Mouse (Mus musculus) urinary bladder, adult 18-20 months (tissue): ENCODE results near the gene Arrb1.

Experiments
- DNase-seq, 2 experiments: peaks; one replicate each; pipeline ENCODE4 v3.0.0; 2022; ENCODE audit warnings: low spot score in 2 of 2, mixed read lengths in 2 of 2

Gene Arrb1

GRCm38 (mm10) chr7:99579491-99580190 lies 44.4 kb downstream of the Arrb1 start:
- DNase-seq, result no peak

DNA sequence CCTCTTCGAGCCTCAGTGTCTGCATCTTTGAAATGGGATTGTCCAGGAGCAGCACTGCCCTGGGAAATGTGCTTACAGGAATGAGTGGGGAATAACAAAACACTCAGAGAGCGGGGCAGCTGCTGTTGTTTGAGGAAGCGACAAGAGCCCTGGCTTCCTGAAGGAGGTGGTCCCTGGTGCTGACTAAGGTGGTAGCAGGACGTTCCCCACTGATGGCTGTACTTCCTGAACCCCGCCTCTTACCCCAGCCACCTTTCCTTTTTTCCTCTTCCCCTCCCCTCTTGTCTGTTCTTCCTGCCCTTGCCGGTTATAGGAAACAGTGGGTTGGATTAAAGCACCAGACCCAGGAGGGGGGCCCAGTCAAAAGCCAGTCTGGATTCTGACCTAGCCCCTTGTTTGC lies 45.0 kb downstream of the Arrb1 start:
- no peak for DNase-seq

DNA sequence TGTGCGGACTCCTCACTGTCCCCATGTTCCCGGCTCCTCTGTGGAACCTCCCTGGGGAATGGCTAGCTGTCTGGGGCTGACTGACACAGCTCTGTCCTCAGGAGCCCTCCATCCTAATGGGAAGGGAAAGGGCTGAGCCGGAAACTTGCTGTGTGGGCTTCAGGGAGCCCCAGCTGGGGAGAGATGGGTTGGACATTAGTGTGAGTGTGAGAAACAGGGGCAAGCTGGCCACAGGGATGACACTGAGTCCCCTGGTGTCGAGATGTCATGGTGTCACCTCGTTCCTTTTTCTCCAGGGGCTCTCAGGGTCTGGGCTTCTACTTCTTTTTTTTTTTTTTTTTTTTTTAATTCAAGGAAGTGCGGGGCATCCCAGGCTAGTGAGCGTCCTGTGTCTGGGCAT lies 47.0 kb downstream of the Arrb1 start:
- DNase-seq, result no peak

- no peak for DNase-seq
These were observed 47.6 kb downstream of the Arrb1 start for GRCm38 (mm10) chr7:99582867-99583266.

DNA sequence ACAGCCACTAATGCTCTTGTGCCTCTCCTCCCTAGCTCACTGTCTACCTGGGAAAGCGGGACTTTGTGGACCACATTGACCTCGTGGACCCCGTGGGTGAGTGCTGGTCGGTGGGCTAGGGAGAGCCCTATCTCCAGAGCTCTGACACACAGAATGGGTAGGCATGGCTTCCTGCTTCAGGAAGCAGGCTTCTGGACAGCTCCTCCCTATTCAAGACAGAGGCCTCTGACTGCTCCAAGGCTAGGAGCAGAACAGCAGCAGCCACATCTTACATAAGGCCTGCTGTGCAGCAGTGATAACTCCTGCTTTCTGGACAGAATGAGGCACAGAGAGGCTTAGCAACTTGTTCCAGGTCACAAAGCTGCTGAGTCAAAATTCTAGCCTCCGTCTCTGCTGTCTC lies 48.4 kb downstream of the Arrb1 start:
- DNase-seq, result no peak

GRCm38 (mm10) chr7:99585976-99586375 lies 50.7 kb downstream of the Arrb1 start:
- DNase-seq, result no peak

DNA sequence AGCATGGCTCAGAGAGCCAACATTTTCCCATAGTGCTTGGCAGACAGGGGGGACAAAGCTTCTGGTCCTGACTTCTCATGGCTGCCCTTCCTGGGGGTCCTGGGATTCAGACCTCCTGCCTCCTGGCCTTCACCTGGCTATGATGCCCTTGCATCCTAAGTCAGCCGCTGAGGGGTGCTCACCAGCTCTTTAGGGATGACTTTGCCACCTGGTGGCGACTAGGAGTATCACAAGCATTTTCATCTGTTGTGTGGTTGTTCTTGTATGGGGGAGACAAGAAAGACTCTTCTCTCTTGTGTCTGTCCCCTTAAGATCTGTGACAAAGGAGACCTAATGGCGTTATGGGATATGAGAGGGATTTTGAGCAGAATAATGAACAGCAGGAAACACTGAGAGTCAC lies 54.8 kb downstream of the Arrb1 start:
- peak; percentile 19 to 41 for DNase-seq

- no peak for DNase-seq
These were observed 55.4 kb downstream of the Arrb1 start for GRCm38 (mm10) chr7:99590646-99591045.

DNA sequence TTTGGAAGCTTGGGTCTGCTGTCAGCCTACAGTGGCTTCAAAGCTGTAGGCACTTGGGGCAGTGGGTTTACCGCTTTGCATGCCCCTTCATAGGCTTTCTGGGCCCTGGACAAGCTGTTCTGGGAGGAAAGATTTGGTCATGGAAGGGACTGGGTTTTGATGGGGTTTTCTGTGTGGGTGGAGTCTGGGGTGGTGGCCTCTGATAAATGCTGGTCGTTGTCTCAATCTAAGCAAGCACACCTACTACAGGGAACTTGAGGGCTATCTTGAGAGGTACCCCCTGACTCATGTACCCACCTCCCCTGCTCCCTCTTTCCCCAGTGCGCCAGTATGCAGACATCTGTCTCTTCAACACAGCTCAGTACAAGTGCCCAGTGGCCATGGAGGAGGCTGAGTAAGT lies 57.4 kb downstream of the Arrb1 start:
- DNase-seq, result no peak

GRCm38 (mm10) chr7:99593868-99594803 lies 58.9 kb downstream of the Arrb1 start:
- no peak for DNase-seq

GRCm38 (mm10) chr7:99598722-99599121 lies 63.5 kb downstream of the Arrb1 start:
- DNase-seq, result no peak

GRCm38 (mm10) chr7:99603875-99604662 lies 68.8 kb downstream of the Arrb1 start:
- no peak for DNase-seq

GRCm38 (mm10) chr7:99605058-99605457 lies 69.8 kb downstream of the Arrb1 start:
- DNase-seq, result no peak

DNA sequence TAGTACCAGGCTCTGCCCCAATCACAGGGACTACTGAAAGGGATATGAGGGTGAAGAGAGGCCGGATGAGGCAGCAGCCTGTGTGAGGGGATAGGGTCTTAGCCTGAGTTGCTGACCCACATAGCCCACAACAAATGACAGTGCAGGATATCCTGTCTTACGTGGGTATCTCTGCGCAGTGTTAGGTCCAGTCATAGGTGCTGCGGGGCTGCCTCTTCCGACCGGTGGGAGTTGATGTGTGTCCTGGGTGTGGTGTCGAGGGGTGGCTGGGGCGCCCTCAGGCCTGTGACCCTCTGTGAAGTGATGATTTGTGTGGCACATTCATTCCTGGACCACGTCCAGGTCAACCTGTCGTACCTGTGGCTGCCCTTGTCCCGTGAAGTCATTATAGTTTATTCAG lies 71.0 kb downstream of the Arrb1 start:
- no peak for DNase-seq

GRCm38 (mm10) chr7:99606766-99607165 lies 71.5 kb downstream of the Arrb1 start:
- DNase-seq, result no peak

DNA sequence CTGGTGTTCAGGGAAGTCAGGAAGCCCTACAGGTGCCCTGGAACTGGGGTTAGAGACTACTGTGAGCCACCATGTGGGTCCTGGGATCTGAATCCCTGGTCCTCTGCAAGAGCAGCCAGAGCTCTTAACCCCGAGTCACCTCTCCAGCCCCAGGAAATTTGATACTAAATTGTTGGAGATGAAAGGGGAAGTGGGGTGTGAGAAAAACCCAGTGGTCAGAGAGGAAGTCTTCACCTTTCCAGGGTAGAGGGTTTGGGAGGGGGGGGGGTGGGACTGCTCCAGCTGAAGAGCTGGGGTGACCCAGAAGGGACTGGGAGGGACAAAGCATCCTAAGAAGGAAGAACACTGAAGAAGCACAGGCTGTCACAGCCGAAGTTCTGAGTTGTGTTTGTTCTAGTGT lies 72.4 kb downstream of the Arrb1 start:
- DNase-seq, result no peak

- no peak for DNase-seq
These were observed 83.0 kb downstream of the Arrb1 start for GRCm38 (mm10) chr7:99618264-99618663.

GRCm38 (mm10) chr7:99618860-99619259 lies 83.6 kb downstream of the Arrb1 start:
- peak in 1 of 2 experiments; percentile 19 for DNase-seq

- DNase-seq, result peak; percentile 83 to 88
These were observed 90.6 kb downstream of the Arrb1 start for GRCm38 (mm10) chr7:99625722-99626375.

DNA sequence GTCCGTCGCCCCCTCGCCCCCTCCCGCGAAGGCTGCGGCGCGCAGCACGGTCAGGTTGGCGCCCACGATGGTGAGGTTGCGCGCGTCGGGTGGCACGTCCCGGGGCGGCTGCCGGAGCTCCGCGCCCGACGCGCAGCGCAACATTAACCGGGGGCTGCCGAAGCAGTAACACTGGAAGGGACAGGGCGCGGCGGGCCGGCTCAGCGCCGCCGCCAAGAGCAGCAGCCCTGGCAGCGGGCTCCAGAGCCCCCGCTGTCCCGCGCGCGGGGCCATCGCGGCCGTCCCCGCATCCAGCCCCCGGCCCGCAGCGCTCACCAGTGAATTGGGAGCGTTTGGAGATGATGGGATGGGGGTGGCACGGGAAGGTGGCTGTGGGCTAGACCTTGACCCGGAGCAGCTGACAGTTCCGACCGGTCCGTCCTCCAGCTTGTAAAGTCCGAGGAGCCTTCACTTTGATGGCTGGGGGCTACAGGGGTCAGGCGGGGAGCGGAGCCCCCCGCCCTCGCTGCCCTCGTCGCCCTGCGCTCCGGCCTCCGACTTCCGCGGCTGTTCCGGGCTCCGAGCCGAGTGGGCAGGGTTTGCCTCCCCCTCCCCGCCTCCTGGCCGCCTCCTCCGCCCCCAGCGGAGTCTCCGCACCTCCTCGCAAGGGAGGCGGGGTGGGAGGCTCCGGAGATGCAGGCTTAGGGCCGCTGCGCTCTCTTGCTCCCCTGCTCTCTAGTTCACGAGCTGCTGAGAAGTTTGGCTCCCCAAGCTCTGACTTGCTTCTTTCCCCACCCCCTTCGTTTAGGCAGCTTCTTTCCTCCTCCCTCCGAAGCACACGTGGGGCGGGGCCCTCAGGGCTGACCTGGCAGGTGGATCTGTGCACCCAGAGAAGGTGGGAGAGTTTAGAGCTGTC lies 91.4 kb downstream of the Arrb1 start, which contains the start of gene Tpbgl:
Gene Tpbgl, minus strand, starts transcription at position 728 of the 895 bp plus-strand sequence.
- peak; percentile 37 to 64 for DNase-seq
